Mouse (Mus musculus) liver, embryonic 14.5 days (tissue): Measurements from ENCODE around the gene Gbgt1.
A peak's percentile ranks its signal among the peaks of the same experiment; 100 is the strongest.

ENCODE experiments used
- CTCF ChIP-seq: IDR thresholded peaks from 2 replicates; pipeline ENCODE4 v1.5.1; 2016; ENCODE audit warnings: antibody characterized with exemption, low read depth, control low read depth
- EP300 ChIP-seq: IDR thresholded peaks from 2 replicates; pipeline ENCODE4 v1.6.1; 2016; ENCODE audit warnings: antibody characterized with exemption, low read depth

- TF ChIP-seq CTCF (peak; percentile 98), EP300 (no peak)
Observed at GRCm38 (mm10) chr2:28547237-28548172, 50.8 kb downstream of the Gbgt1 start.
